Mouse (Mus musculus) adrenal gland, adult (tissue): ENCODE measurements around the gene Tns2.
"Not testable (repeated sequence)": the region's sequence is repeated elsewhere in the genome, so short reads cannot be mapped to it uniquely, and the experiment has no call there.

Source experiments
- DNase-seq, 2 experiments: peaks; one replicate each; pipeline ENCODE4 v3.0.0; 2022 to 2023; ENCODE audit warnings: low spot score in 1 of 2; ENCODE audit not compliant: inconsistent age in 2 of 2

Tns2 gene

GRCm38 (mm10) chr15:102134709-102135108 is 34.5 kb downstream of the Tns2 start:
- DNase-seq: no peak

- DNase-seq: no peak
These were observed 35.4 kb downstream of the Tns2 start for GRCm38 (mm10) chr15:102135522-102136128.

GRCm38 (mm10) chr15:102136129-102136758 is 36.0 kb downstream of the Tns2 start, which contains the start of gene Spryd3:
Gene Spryd3, minus strand, starts transcription at chr15:102136234.
- DNase-seq: peak; percentile 98 to 100

- DNase-seq: no peak
These were observed 40.9 kb downstream of the Tns2 start for GRCm38 (mm10) chr15:102141120-102141519.

GRCm38 (mm10) chr15:102142914-102143912 is 43.0 kb downstream of the Tns2 start:
- no peak for DNase-seq

- DNase-seq: no peak
These were observed 44.1 kb downstream of the Tns2 start, which contains the start of gene Igfbp6 for GRCm38 (mm10) chr15:102144274-102144711. Gene Igfbp6, plus strand, starts transcription at chr15:102144362.

GRCm38 (mm10) chr15:102144726-102145125 is 44.5 kb downstream of the Tns2 start:
- no peak for DNase-seq

GRCm38 (mm10) chr15:102145330-102145729 is 45.1 kb downstream of the Tns2 start:
- DNase-seq: peak; percentile 85 to 91

GRCm38 (mm10) chr15:102146089-102146488 is 45.9 kb downstream of the Tns2 start:
- DNase-seq: no peak

GRCm38 (mm10) chr15:102146882-102147281 is 46.7 kb downstream of the Tns2 start:
- peak in 1 of 2 experiments; percentile 77 for DNase-seq

GRCm38 (mm10) chr15:102147674-102148402 is 47.6 kb downstream of the Tns2 start:
- no peak for DNase-seq

- no peak for DNase-seq
These were observed 49.3 kb downstream of the Tns2 start for GRCm38 (mm10) chr15:102149561-102149960.

- DNase-seq: peak in 1 of 2 experiments; percentile 69
These were observed 50.3 kb downstream of the Tns2 start, which contains the start of gene Soat2 for GRCm38 (mm10) chr15:102150301-102151135. Gene Soat2, plus strand, starts transcription at chr15:102150526.

- DNase-seq: no peak
These were observed 52.4 kb downstream of the Tns2 start for GRCm38 (mm10) chr15:102152646-102153045.

- not testable (repeated sequence) for DNase-seq
These were observed 54.8 kb downstream of the Tns2 start for GRCm38 (mm10) chr15:102155006-102155405.

- DNase-seq: no peak
These were observed 56.6 kb downstream of the Tns2 start for GRCm38 (mm10) chr15:102156836-102157235.

- DNase-seq: no peak
These were observed 60.3 kb downstream of the Tns2 start for GRCm38 (mm10) chr15:102160415-102161060.

GRCm38 (mm10) chr15:102163900-102164693 is 63.9 kb downstream of the Tns2 start:
- DNase-seq: peak in 1 of 2 experiments; percentile 77
